8 mouse cellular contexts compared by ENCODE assay signal in genomic region chr13:48655637-48656036, GRCm38 (mm10). TPM values are rescaled to one million over a fixed set of nuclear protein-coding genes. Genes with fewer than 3 reads are reported as not detected.
DNase-seq lines count a peak whose midpoint lies in the region; ATAC-seq and TF ChIP-seq lines count a peak whose summit lies in the region.

No protein-coding gene starts in this region.

- H3K27me3 ChIP-seq in forebrain, postnatal 0 days (ENCODE audit: insufficient read depth, low read length) = peaks cover 40% of the 10 kb centered on the region
- H3K27me3 ChIP-seq in midbrain, embryonic 15.5 days (replicated peaks) = peaks cover 46% of the 10 kb centered on the region

- H3K36me3 ChIP-seq in forebrain, postnatal 0 days (ENCODE audit: insufficient read depth) = no peaks in the 10 kb centered on the region
- H3K36me3 ChIP-seq in midbrain, embryonic 15.5 days (replicated peaks) = no peaks in the 10 kb centered on the region

- under 1% methylated on average over 8 of the region's 8 CpGs for WGBS in forebrain, postnatal 0 days
- 3% methylated on average over 8 of the region's 8 CpGs for WGBS in midbrain, embryonic 15.5 days

- H3K9ac ChIP-seq in forebrain, postnatal 0 days = no peak overlapping the region
- no peak overlapping the region for H3K9ac ChIP-seq in midbrain, embryonic 15.5 days

- no peak overlapping the region for H3K4me2 ChIP-seq in forebrain, postnatal 0 days (ENCODE audit: low read depth)
- H3K4me2 ChIP-seq in midbrain, embryonic 15.5 days = no peak overlapping the region

- no peaks in the 10 kb centered on the region for H3K4me1 ChIP-seq in forebrain, postnatal 0 days (ENCODE audit: insufficient read depth)
- H3K4me1 ChIP-seq in midbrain, embryonic 15.5 days = peaks cover 13% of the 10 kb centered on the region; the same call in 1 of the 2 replicates

- no peak overlapping the region for H3K4me3 ChIP-seq in forebrain, postnatal 0 days (ENCODE audit: low read depth, low read length)
- no peak overlapping the region for H3K4me3 ChIP-seq in midbrain, embryonic 15.5 days

- ATAC-seq in forebrain, postnatal 0 days = peak; percentile 86
- ATAC-seq in inflammation-experienced regulatory T-cells, adult 6 months = peak; percentile 38
- ATAC-seq in midbrain, embryonic 15.5 days (replicated peaks) = peak; percentile 65

- peak; percentile 60 for DNase-seq in ovary, postnatal 14 days (ENCODE audit: low spot score)
- no peak for DNase-seq in ovary, postnatal 36 days (ENCODE audit: low spot score)
- peak; percentile 44 for DNase-seq in cerebellum, adult 11-12 months
- DNase-seq in forebrain, postnatal 0 days = peak; percentile 86
- peak; percentile 69 to 75 for DNase-seq in left cerebral cortex, postnatal 14 days (ENCODE audit: low spot score in 2 of 2)
- peak; percentile 8 to 60 for DNase-seq in thymus, postnatal 10 days (ENCODE audit: low spot score in 2 of 2)

- no peaks in the 10 kb centered on the region for H3K9me3 ChIP-seq in forebrain, postnatal 0 days (ENCODE audit: low read length)
- H3K9me3 ChIP-seq in midbrain, embryonic 15.5 days = no peaks in the 10 kb centered on the region

- intact Hi-C loops in left cerebral cortex, postnatal 14 days (cut with DNase I) = loop anchor here (2.0 to 10.0 kb wide), 2 partner anchors 145 to 339 kb away; no protein-coding TSS in a partner anchor

- no peak overlapping the region for H3K27ac ChIP-seq in forebrain, postnatal 0 days (ENCODE audit: low read depth, low read length)
- no peak overlapping the region for H3K27ac ChIP-seq in midbrain, embryonic 15.5 days

- peak; percentile 88 for TF ChIP-seq CTCF in forebrain, postnatal 0 days (IDR thresholded peaks at IDR 0.05; ENCODE audit: low read depth)

RNA-seq across cellular contexts. Expression of gene Barx1, which starts 7.2 kb away (rescaled TPM):
- not detected in 2 replicates for total RNA-seq in forebrain, postnatal 0 days (2014; rRNA removed)
- polyA plus RNA-seq in forebrain, postnatal 0 days (2015; fragmentation: Nextera tagmentation; extraction: Ambion mirVana) = not detected in 2 replicates
- not detected for polyA plus RNA-seq in inflammation-experienced regulatory T-cells, adult 6 months (2017; shearing (Covaris generic))
- not detected for total RNA-seq in left cerebral cortex, postnatal 14 days (2021)
- polyA plus RNA-seq in midbrain, embryonic 15.5 days (2015; fragmentation: Nextera tagmentation; extraction: Ambion mirVana) = not detected in 2 replicates

RNA-seq across cellular contexts. Expression of gene Ptpdc1, which starts 30.2 kb away (rescaled TPM):
- 19.5 and 36.4 TPM in 2 replicates for total RNA-seq in forebrain, postnatal 0 days (2014; rRNA removed)
- 8.5 and 12.4 TPM in 2 replicates for polyA plus RNA-seq in forebrain, postnatal 0 days (2015; fragmentation: Nextera tagmentation; extraction: Ambion mirVana)
- 1 to 10 TPM in 2 of 3 experiments, under 1 TPM in 1; 0.11 to 1.4 (median 1.2) TPM for polyA plus RNA-seq in inflammation-experienced regulatory T-cells, adult 6 months (2017; shearing (Covaris generic))
- 10 to 100 TPM; 22.7 to 25.5 TPM for total RNA-seq in left cerebral cortex, postnatal 14 days (2021)
- polyA plus RNA-seq in midbrain, embryonic 15.5 days (2015; fragmentation: Nextera tagmentation; extraction: Ambion mirVana) = 16.1 and 18.6 TPM in 2 replicates
